Mouse (Mus musculus): ENCODE results near the gene Hprt. TPM values are rescaled to one million over a fixed set of nuclear protein-coding genes. Genes with fewer than 3 reads are reported as not detected.

The Hprt gene
- polyA plus RNA-seq, 1 experiment = 4.8 TPM

- TF ChIP-seq GATA1 (IDR thresholded peaks at IDR 0.05; ENCODE audit: low read length) = no peak
These were observed 70.7 kb downstream of the Hprt start for GRCm38 (mm10) chrX:53058459-53059280.

GRCm38 (mm10) chrX:53059426-53060007, 71.6 kb downstream of the Hprt start:
- no peak for TF ChIP-seq GATA1 (IDR thresholded peaks at IDR 0.05; ENCODE audit: low read length)

- no peak for TF ChIP-seq GATA1 (IDR thresholded peaks at IDR 0.05; ENCODE audit: low read length)
These were observed 76.5 kb downstream of the Hprt start for GRCm38 (mm10) chrX:53064406-53064805.

Other genes starting within 250 kb of the Hprt start
- not detected in 2 replicates for gene Ccdc160, start 196.9 kb upstream of the Hprt start, polyA plus RNA-seq (2012)
- gene Phf6, start 75.9 kb upstream of the Hprt start, polyA plus RNA-seq (2012) = 7.3 and 8.4 TPM in 2 replicates